Comparison of ENCODE assay signal across 9 mouse cellular contexts in the genomic region with DNA sequence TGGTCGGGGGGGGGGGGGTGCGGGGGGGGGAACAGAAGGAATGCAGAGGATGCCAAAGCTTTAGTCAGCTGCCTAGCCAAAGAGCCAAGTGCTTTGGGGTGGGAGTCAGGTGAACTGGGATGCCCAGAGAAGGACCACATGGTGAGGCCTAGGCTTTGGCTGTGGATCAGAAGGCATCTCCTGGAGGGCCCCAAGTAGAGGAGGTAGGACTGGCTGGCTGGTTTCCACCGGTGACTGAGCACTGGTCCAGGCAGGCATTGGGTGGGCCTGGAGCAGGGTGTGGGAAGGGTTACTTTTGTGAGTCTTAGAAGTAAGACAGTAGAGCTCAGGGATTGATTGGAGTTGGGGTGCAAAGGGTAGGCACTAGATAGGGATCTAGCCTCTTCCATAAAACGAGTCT. TPM values are rescaled to one million over a fixed set of nuclear protein-coding genes. Genes with fewer than 3 reads are reported as not detected.
A peak's percentile ranks its signal among the peaks of the same experiment; 100 is the strongest.
DNase-seq lines count a peak whose midpoint lies in the region; ATAC-seq and TF ChIP-seq lines count a peak whose summit lies in the region.
"Had no signal": no experiment of that assay in that cellular context is flagged by ENCODE, and none has a peak within 500 bp of the region (broad histone marks: within the 10 kb centered on the region; RNA-seq: fewer than 3 reads in every experiment).

No protein-coding gene starts in this region.

- no peaks in the 10 kb centered on the region for H3K27me3 ChIP-seq in embryonic facial prominence, embryonic 11.5 days (ENCODE audit: control insufficient read depth, insufficient read depth, low read length)
- H3K27me3 ChIP-seq in midbrain, embryonic 13.5 days: no peaks in the 10 kb centered on the region
- H3K27me3 ChIP-seq: liver, embryonic 15.5 days had no signal

- H3K4me3 ChIP-seq in lung, adult 2 months (replicated peaks; ENCODE audit: extremely low read depth, low read depth, low read length): no peak overlapping the region
- H3K4me3 ChIP-seq in embryonic facial prominence, embryonic 11.5 days (ENCODE audit: low read depth, low read length): no peak overlapping the region
- peak overlapping the region; percentile 89; the same call in 1 of the 2 replicates for H3K4me3 ChIP-seq in midbrain, embryonic 13.5 days (replicated peaks)

- H3K9ac ChIP-seq in embryonic facial prominence, embryonic 11.5 days (replicated peaks; ENCODE audit: low read length): no peak overlapping the region
- no peak overlapping the region; the same call in 1 of the 2 replicates for H3K9ac ChIP-seq in midbrain, embryonic 13.5 days (replicated peaks)

- 72% methylated on average over 2 of the region's 4 CpGs for WGBS in lung, adult 2 months
- 98% methylated on average over 2 of the region's 4 CpGs for WGBS in embryonic facial prominence, embryonic 11.5 days
- WGBS in midbrain, embryonic 13.5 days: 90% methylated on average over 2 of the region's 4 CpGs

- peak overlapping the region; percentile 16; the same call in 1 of the 2 replicates for H3K4me2 ChIP-seq in embryonic facial prominence, embryonic 11.5 days (ENCODE audit: low read depth, low read length)
- H3K4me2 ChIP-seq in midbrain, embryonic 13.5 days (replicated peaks): peak overlapping the region; percentile 88

- peak; percentile 0 for DNase-seq in frontal cortex, adult 2 months (ENCODE audit: extremely low spot score in 1 of 2, low spot score in 1 of 2)
- DNase-seq in lung, adult 2 months: peak; percentile 4
- DNase-seq in lung, postnatal 25 days (ENCODE audit: low spot score): no peak
- no peak for DNase-seq in embryonic facial prominence, embryonic 11.5 days (ENCODE audit: low spot score)
- DNase-seq in embryo, embryonic 10 days (ENCODE audit: low spot score): no peak

- peaks cover 7% of the 10 kb centered on the region for H3K36me3 ChIP-seq in embryonic facial prominence, embryonic 11.5 days (replicated peaks; ENCODE audit: control insufficient read depth, insufficient read depth, low read depth, low read length)
- peaks cover 34% of the 10 kb centered on the region for H3K36me3 ChIP-seq in midbrain, embryonic 13.5 days

- no peak for TF ChIP-seq POLR2A in lung, adult 2 months (IDR thresholded peaks at IDR 0.05; ENCODE audit: borderline replicate concordance, extremely low read depth, low read depth, low read length)

- TF ChIP-seq CTCF in lung, adult 2 months (IDR thresholded peaks at IDR 0.05; ENCODE audit: insufficient read depth, low read length): no peak

- ATAC-seq in frontal cortex, adult (ENCODE audit: low TSS enrichment): no peak
- no peak for ATAC-seq in embryonic facial prominence, embryonic 11.5 days (replicated peaks; ENCODE audit: insufficient number of reproducible peaks, low FRiP score, low TSS enrichment, low read depth)
- ATAC-seq in midbrain, embryonic 13.5 days: no peak
- ATAC-seq in megakaryocyte, adult 5-6 weeks (ENCODE audit: poor library complexity, severe bottlenecking): no peak

- H3K9me3 ChIP-seq in embryonic facial prominence, embryonic 11.5 days (replicated peaks; ENCODE audit: control insufficient read depth, low read length): no peaks in the 10 kb centered on the region
- no peaks in the 10 kb centered on the region for H3K9me3 ChIP-seq in midbrain, embryonic 13.5 days
- H3K9me3 ChIP-seq: liver, embryonic 15.5 days had no signal

- H3K27ac ChIP-seq in embryonic facial prominence, embryonic 11.5 days (replicated peaks; ENCODE audit: low read depth, low read length): no peak overlapping the region
- H3K27ac ChIP-seq in midbrain, embryonic 13.5 days: no peak overlapping the region

- peaks cover 16% of the 10 kb centered on the region for H3K4me1 ChIP-seq in lung, adult 2 months (ENCODE audit: control insufficient read depth, insufficient read depth, low read length)
- H3K4me1 ChIP-seq in embryonic facial prominence, embryonic 11.5 days (ENCODE audit: control insufficient read depth, insufficient read depth, low read length): peaks cover 4% of the 10 kb centered on the region; the same call in 1 of the 2 replicates
- H3K4me1 ChIP-seq in midbrain, embryonic 13.5 days (replicated peaks): peaks cover 48% of the 10 kb centered on the region

RNA-seq across cellular contexts. Expression of a gene that starts 2.1 kb away (rescaled TPM):
- 56.5 and 56.9 TPM in 2 replicates for polyA plus RNA-seq in frontal cortex, adult 2 months (2012; rRNA removed)
- 61.6 and 68.2 TPM in 2 replicates for polyA plus RNA-seq in lung, adult 2 months (2012; rRNA removed)
- 67.8 and 79.1 TPM in 2 replicates for polyA plus RNA-seq in embryonic facial prominence, embryonic 11.5 days (2014; fragmentation: Nextera tagmentation; extraction: Ambion mirVana)
- polyA plus RNA-seq in midbrain, embryonic 13.5 days (2015; fragmentation: Nextera tagmentation; extraction: Ambion mirVana): 75.1 and 87.4 TPM in 2 replicates
- total RNA-seq in megakaryocyte, adult 5-6 weeks (2015): 6.4 and 6.6 TPM in 2 replicates
- total RNA-seq in megakaryocyte, adult 5-6 weeks (2017): 4.1 and 4.9 TPM in 2 replicates

RNA-seq across cellular contexts. Expression of a gene that starts 25.5 kb away (rescaled TPM):
- polyA plus RNA-seq in frontal cortex, adult 2 months (2012; rRNA removed): 116 and 131 TPM in 2 replicates
- polyA plus RNA-seq in lung, adult 2 months (2012; rRNA removed): 236 and 264 TPM in 2 replicates
- 50.5 and 56.9 TPM in 2 replicates for polyA plus RNA-seq in embryonic facial prominence, embryonic 11.5 days (2014; fragmentation: Nextera tagmentation; extraction: Ambion mirVana)
- 67.5 and 72.5 TPM in 2 replicates for polyA plus RNA-seq in midbrain, embryonic 13.5 days (2015; fragmentation: Nextera tagmentation; extraction: Ambion mirVana)
- total RNA-seq in megakaryocyte, adult 5-6 weeks (2015): 115 and 144 TPM in 2 replicates
- total RNA-seq in megakaryocyte, adult 5-6 weeks (2017): 158 and 172 TPM in 2 replicates

RNA-seq across cellular contexts. Expression of a gene that starts 26.6 kb away (rescaled TPM):
- polyA plus RNA-seq in frontal cortex, adult 2 months (2012; rRNA removed): 20.1 and 24.1 TPM in 2 replicates
- 22.3 and 25.4 TPM in 2 replicates for polyA plus RNA-seq in lung, adult 2 months (2012; rRNA removed)
- polyA plus RNA-seq in embryonic facial prominence, embryonic 11.5 days (2014; fragmentation: Nextera tagmentation; extraction: Ambion mirVana): 11.6 and 14.1 TPM in 2 replicates
- 18.4 and 18.6 TPM in 2 replicates for polyA plus RNA-seq in midbrain, embryonic 13.5 days (2015; fragmentation: Nextera tagmentation; extraction: Ambion mirVana)
- total RNA-seq in megakaryocyte, adult 5-6 weeks (2015): 3.3 and 3.7 TPM in 2 replicates
- total RNA-seq in megakaryocyte, adult 5-6 weeks (2017): 4.7 and 7.4 TPM in 2 replicates

Comparison
In these comparisons a context has a peak if more than half of its experiments do, and no peak if none do; other contexts are left out.
1. DNase-seq: peak in frontal cortex, adult 2 months (2 of 2) and lung, adult 2 months (single experiment); none in lung, postnatal 25 days (single experiment), embryonic facial prominence, embryonic 11.5 days (single experiment) and embryo, embryonic 10 days (single experiment).